Mouse (Mus musculus): ENCODE data around the gene Plgrkt. TPM values are rescaled to one million over a fixed set of nuclear protein-coding genes. Genes with fewer than 3 reads are reported as not detected.
A peak's percentile ranks its signal among the peaks of the same experiment; 100 is the strongest.
"Not testable (repeated sequence)": the region's sequence is repeated elsewhere in the genome, so short reads cannot be mapped to it uniquely, and the experiment has no call there.

Gene Plgrkt
- 100 to 1,000 TPM; 439 to 902 (median 658) TPM for total RNA-seq (2018; cell fraction: chromatin; rRNA removed)
- 100 to 1,000 TPM in 4 of 26 experiments, 10 to 100 TPM in 22; 64.2 to 119 (median 78.6) TPM for total RNA-seq (2018; cell fraction: cytosol; rRNA removed)
- total RNA-seq (2018; cell fraction: nucleus; rRNA removed) = 100 to 1,000 TPM; 254 to 825 (median 609) TPM
- 65.1 to 163 TPM (median 83.5 TPM) in 3 replicates for polyA plus RNA-seq (2018)

- WGBS (ENCODE audit: missing documents) = 0% methylated on average over 25 of the region's 26 CpGs
- H3K79me2 ChIP-seq (ENCODE audit: inconsistent target) = peaks cover 58% of the 10 kb centered on the region
- peak within 1 kb of the TSS; percentile 84 for H3K4me3 ChIP-seq (ENCODE audit: inconsistent target)
- H3K27ac ChIP-seq = peak within 1 kb of the TSS; percentile 93
- no peaks in the 10 kb centered on the region for H3K36me3 ChIP-seq (ENCODE audit: inconsistent target)
Measured at GRCm38 (mm10) chr19:29366969-29367622, at the start of gene Plgrkt, which contains the start of gene Cd274. TSS of gene Plgrkt (minus strand) at chr19:29367390. TSS of gene Cd274 (plus strand) at chr19:29367455.

- H3K27ac ChIP-seq = no peak overlapping the region
- 81% methylated on average over 3 of the region's 3 CpGs for WGBS (ENCODE audit: missing documents)
- no peaks in the 10 kb centered on the region for H3K79me2 ChIP-seq (ENCODE audit: inconsistent target)
- H3K4me3 ChIP-seq (ENCODE audit: inconsistent target) = no peak overlapping the region
- no peaks in the 10 kb centered on the region for H3K36me3 ChIP-seq (ENCODE audit: inconsistent target)
Measured at GRCm38 (mm10) chr19:29416393-29416902, 49.3 kb upstream of the Plgrkt start.

- H3K36me3 ChIP-seq (ENCODE audit: inconsistent target); H3K27ac ChIP-seq; H3K79me2 ChIP-seq (ENCODE audit: inconsistent target); H3K4me3 ChIP-seq (ENCODE audit: inconsistent target): not testable (repeated sequence)
Measured at GRCm38 (mm10) chr19:29414917-29415316, 47.7 kb upstream of the Plgrkt start.

- 41% methylated on average over 3 of the region's 3 CpGs for WGBS (ENCODE audit: missing documents)
- Histone ChIP-seq H3K79me2 (ENCODE audit: inconsistent target) (no peaks in the 10 kb centered on the region), H3K4me3 (ENCODE audit: inconsistent target) (no peak overlapping the region), H3K27ac (no peak overlapping the region), H3K36me3 (ENCODE audit: inconsistent target) (no peaks in the 10 kb centered on the region)
Measured at GRCm38 (mm10) chr19:29414513-29414912, 47.3 kb upstream of the Plgrkt start.

GRCm38 (mm10) chr19:29412476-29413420 is 45.6 kb upstream of the Plgrkt start:
- H3K27ac ChIP-seq = no peak overlapping the region
- H3K4me3 ChIP-seq (ENCODE audit: inconsistent target) = no peak overlapping the region
- no peaks in the 10 kb centered on the region for H3K36me3 ChIP-seq (ENCODE audit: inconsistent target)
- WGBS (ENCODE audit: missing documents) = 91% methylated on average over 6 of the region's 6 CpGs
- no peaks in the 10 kb centered on the region for H3K79me2 ChIP-seq (ENCODE audit: inconsistent target)

GRCm38 (mm10) chr19:29410619-29411018 is 43.4 kb upstream of the Plgrkt start, which contains the start of gene Pdcd1lg2:
TSS of gene Pdcd1lg2 (plus strand) at chr19:29410919.
- Histone ChIP-seq H3K36me3 (ENCODE audit: inconsistent target) (no peaks in the 10 kb centered on the region), H3K27ac (no peak within 1 kb of the TSS), H3K4me3 (ENCODE audit: inconsistent target) (no peak within 1 kb of the TSS), H3K79me2 (ENCODE audit: inconsistent target) (no peaks in the 10 kb centered on the region)
- 84% methylated on average over 4 of the region's 4 CpGs for WGBS (ENCODE audit: missing documents)

- Histone ChIP-seq H3K79me2 (ENCODE audit: inconsistent target) (no peaks in the 10 kb centered on the region), H3K36me3 (ENCODE audit: inconsistent target) (no peaks in the 10 kb centered on the region), H3K27ac (no peak overlapping the region), H3K4me3 (ENCODE audit: inconsistent target) (no peak overlapping the region)
- 97% methylated on average over 18 of the region's 18 CpGs for WGBS (ENCODE audit: missing documents)
Measured at GRCm38 (mm10) chr19:29406042-29407017, 39.1 kb upstream of the Plgrkt start.

GRCm38 (mm10) chr19:29405388-29405787 is 38.2 kb upstream of the Plgrkt start:
- no CpG with 5 or more reads among the region's 2 CpGs for WGBS (ENCODE audit: missing documents)
- Histone ChIP-seq H3K36me3 (ENCODE audit: inconsistent target) (no peaks in the 10 kb centered on the region), H3K79me2 (ENCODE audit: inconsistent target) (no peaks in the 10 kb centered on the region), H3K27ac (no peak overlapping the region), H3K4me3 (ENCODE audit: inconsistent target) (no peak overlapping the region)

GRCm38 (mm10) chr19:29403251-29403650 is 36.1 kb upstream of the Plgrkt start:
- H3K36me3 ChIP-seq (ENCODE audit: inconsistent target) = no peaks in the 10 kb centered on the region
- H3K79me2 ChIP-seq (ENCODE audit: inconsistent target) = no peaks in the 10 kb centered on the region
- H3K4me3 ChIP-seq (ENCODE audit: inconsistent target) = no peak overlapping the region
- no peak overlapping the region for H3K27ac ChIP-seq
- WGBS (ENCODE audit: missing documents) = 74% methylated on average over 4 of the region's 4 CpGs

GRCm38 (mm10) chr19:29402621-29403020 is 35.4 kb upstream of the Plgrkt start:
- H3K79me2 ChIP-seq (ENCODE audit: inconsistent target) = no peaks in the 10 kb centered on the region
- 94% methylated on average over 4 of the region's 4 CpGs for WGBS (ENCODE audit: missing documents)
- no peak overlapping the region for H3K27ac ChIP-seq
- no peaks in the 10 kb centered on the region for H3K36me3 ChIP-seq (ENCODE audit: inconsistent target)
- H3K4me3 ChIP-seq (ENCODE audit: inconsistent target) = no peak overlapping the region

- no peaks in the 10 kb centered on the region for H3K36me3 ChIP-seq (ENCODE audit: inconsistent target)
Measured at GRCm38 (mm10) chr19:29400466-29400865, 33.3 kb upstream of the Plgrkt start.

GRCm38 (mm10) chr19:29399786-29400185 is 32.6 kb upstream of the Plgrkt start:
- 68% methylated on average over 4 of the region's 4 CpGs for WGBS (ENCODE audit: missing documents)
- Histone ChIP-seq H3K27ac (no peak overlapping the region), H3K36me3 (ENCODE audit: inconsistent target) (no peaks in the 10 kb centered on the region), H3K79me2 (ENCODE audit: inconsistent target) (no peaks in the 10 kb centered on the region), H3K4me3 (ENCODE audit: inconsistent target) (no peak overlapping the region)

More at GRCm38 (mm10) chr19:29400466-29400865, 33.3 kb upstream of the Plgrkt start:
- 24% methylated on average over 3 of the region's 3 CpGs for WGBS (ENCODE audit: missing documents)
- no peak overlapping the region for H3K27ac ChIP-seq
- no peaks in the 10 kb centered on the region for H3K79me2 ChIP-seq (ENCODE audit: inconsistent target)
- no peak overlapping the region for H3K4me3 ChIP-seq (ENCODE audit: inconsistent target)

GRCm38 (mm10) chr19:29396353-29396752 is 29.2 kb upstream of the Plgrkt start:
- Histone ChIP-seq H3K4me3 (ENCODE audit: inconsistent target) (no peak overlapping the region), H3K79me2 (ENCODE audit: inconsistent target) (no peaks in the 10 kb centered on the region), H3K27ac (no peak overlapping the region), H3K36me3 (ENCODE audit: inconsistent target) (no peaks in the 10 kb centered on the region)
- WGBS (ENCODE audit: missing documents) = 100% methylated on average over 1 of the region's 1 CpGs

GRCm38 (mm10) chr19:29394721-29395120 is 27.5 kb upstream of the Plgrkt start:
- H3K4me3 ChIP-seq (ENCODE audit: inconsistent target) = no peak overlapping the region
- no peaks in the 10 kb centered on the region for H3K36me3 ChIP-seq (ENCODE audit: inconsistent target)
- H3K27ac ChIP-seq = no peak overlapping the region
- no peaks in the 10 kb centered on the region for H3K79me2 ChIP-seq (ENCODE audit: inconsistent target)
- WGBS (ENCODE audit: missing documents) = 100% methylated on average over 1 of the region's 2 CpGs

All from macrophage (primary cell).